Mouse (Mus musculus): ENCODE results near the gene Clcn1. TPM values are rescaled to one million over a fixed set of nuclear protein-coding genes. Genes with fewer than 3 reads are reported as not detected.

Clcn1 gene
- polyA plus RNA-seq, 1 experiment, result 0.79 TPM

- peaks cover 20% of the 10 kb centered on the region for H3K4me1 ChIP-seq (ENCODE audit: control insufficient read depth, insufficient read depth, insufficient read length, low read length)
- peak overlapping the region; percentile 84 for H3K4me3 ChIP-seq (ENCODE audit: insufficient read depth, low read depth, low read length)
- peak overlapping the region; percentile 92 for H3K27ac ChIP-seq (replicated peaks; ENCODE audit: low read depth, low read length)
Measured at GRCm38 (mm10) chr6:42351776-42352485, 65.4 kb downstream of the Clcn1 start.

GRCm38 (mm10) chr6:42352486-42352846 is 66.0 kb downstream of the Clcn1 start:
- Histone ChIP-seq H3K4me1 (ENCODE audit: control insufficient read depth, insufficient read depth, insufficient read length, low read length) (peaks cover 20% of the 10 kb centered on the region), H3K27ac (replicated peaks; ENCODE audit: low read depth, low read length) (peak overlapping the region; percentile 92; the same call in 1 of the 2 replicates), H3K4me3 (ENCODE audit: insufficient read depth, low read depth, low read length) (peak overlapping the region; percentile 84; the same call in 1 of the 2 replicates)

- peak overlapping the region; percentile 31 for H3K27ac ChIP-seq (replicated peaks; ENCODE audit: low read depth, low read length)
- H3K4me1 ChIP-seq (ENCODE audit: control insufficient read depth, insufficient read depth, insufficient read length, low read length), result peaks cover 20% of the 10 kb centered on the region
- H3K4me3 ChIP-seq (ENCODE audit: insufficient read depth, low read depth, low read length), result no peak overlapping the region
Measured at GRCm38 (mm10) chr6:42353180-42353579, 66.7 kb downstream of the Clcn1 start.

GRCm38 (mm10) chr6:42354076-42355019 is 67.9 kb downstream of the Clcn1 start:
- Histone ChIP-seq H3K4me3 (ENCODE audit: insufficient read depth, low read depth, low read length) (peak overlapping the region; percentile 20; the same call in 1 of the 2 replicates), H3K27ac (replicated peaks; ENCODE audit: low read depth, low read length) (peak overlapping the region; percentile 24; the same call in 1 of the 2 replicates), H3K4me1 (ENCODE audit: control insufficient read depth, insufficient read depth, insufficient read length, low read length) (peaks cover 27% of the 10 kb centered on the region)

- Histone ChIP-seq H3K27ac (replicated peaks; ENCODE audit: low read depth, low read length) (no peak overlapping the region), H3K4me3 (ENCODE audit: insufficient read depth, low read depth, low read length) (no peak overlapping the region), H3K4me1 (ENCODE audit: control insufficient read depth, insufficient read depth, insufficient read length, low read length) (peaks cover 32% of the 10 kb centered on the region)
Measured at GRCm38 (mm10) chr6:42355366-42355765, 68.9 kb downstream of the Clcn1 start.

GRCm38 (mm10) chr6:42355794-42356600 is 69.5 kb downstream of the Clcn1 start:
- peaks cover 32% of the 10 kb centered on the region for H3K4me1 ChIP-seq (ENCODE audit: control insufficient read depth, insufficient read depth, insufficient read length, low read length)
- H3K27ac ChIP-seq (replicated peaks; ENCODE audit: low read depth, low read length), result no peak overlapping the region
- H3K4me3 ChIP-seq (ENCODE audit: insufficient read depth, low read depth, low read length), result no peak overlapping the region

GRCm38 (mm10) chr6:42356913-42357312 is 70.4 kb downstream of the Clcn1 start:
- no peak overlapping the region for H3K27ac ChIP-seq (replicated peaks; ENCODE audit: low read depth, low read length)
- peaks cover 23% of the 10 kb centered on the region for H3K4me1 ChIP-seq (ENCODE audit: control insufficient read depth, insufficient read depth, insufficient read length, low read length)
- H3K4me3 ChIP-seq (ENCODE audit: insufficient read depth, low read depth, low read length), result no peak overlapping the region

- peaks cover 19% of the 10 kb centered on the region for H3K4me1 ChIP-seq (ENCODE audit: control insufficient read depth, insufficient read depth, insufficient read length, low read length)
- no peak overlapping the region for H3K4me3 ChIP-seq (ENCODE audit: insufficient read depth, low read depth, low read length)
- H3K27ac ChIP-seq (replicated peaks; ENCODE audit: low read depth, low read length), result no peak overlapping the region
Measured at GRCm38 (mm10) chr6:42357901-42358300, 71.4 kb downstream of the Clcn1 start.

- Histone ChIP-seq H3K4me3 (ENCODE audit: insufficient read depth, low read depth, low read length) (no peak overlapping the region), H3K4me1 (ENCODE audit: control insufficient read depth, insufficient read depth, insufficient read length, low read length) (peaks cover 19% of the 10 kb centered on the region), H3K27ac (replicated peaks; ENCODE audit: low read depth, low read length) (peak overlapping the region; percentile 18)
Measured at GRCm38 (mm10) chr6:42358901-42359300, 72.4 kb downstream of the Clcn1 start.

GRCm38 (mm10) chr6:42359364-42360147 is 73.1 kb downstream of the Clcn1 start:
- peaks cover 16% of the 10 kb centered on the region for H3K4me1 ChIP-seq (ENCODE audit: control insufficient read depth, insufficient read depth, insufficient read length, low read length)
- H3K27ac ChIP-seq (replicated peaks; ENCODE audit: low read depth, low read length), result peak overlapping the region; percentile 76

GRCm38 (mm10) chr6:42360231-42360840 is 73.9 kb downstream of the Clcn1 start:
- 0 out of 2 replicates have a peak overlapping the region, but pooled peaks have one; percentile 0 for H3K27ac ChIP-seq (replicated peaks; ENCODE audit: low read depth, low read length)
- H3K4me1 ChIP-seq (ENCODE audit: control insufficient read depth, insufficient read depth, insufficient read length, low read length), result peaks cover 16% of the 10 kb centered on the region
- no peak overlapping the region for H3K4me3 ChIP-seq (ENCODE audit: insufficient read depth, low read depth, low read length)

More at GRCm38 (mm10) chr6:42359364-42360147, 73.1 kb downstream of the Clcn1 start:
- no peak overlapping the region for H3K4me3 ChIP-seq (ENCODE audit: insufficient read depth, low read depth, low read length)

GRCm38 (mm10) chr6:42361041-42361895 is 74.8 kb downstream of the Clcn1 start:
- H3K27ac ChIP-seq (replicated peaks; ENCODE audit: low read depth, low read length), result no peak overlapping the region
- H3K4me3 ChIP-seq (ENCODE audit: insufficient read depth, low read depth, low read length), result no peak overlapping the region
- peaks cover 13% of the 10 kb centered on the region for H3K4me1 ChIP-seq (ENCODE audit: control insufficient read depth, insufficient read depth, insufficient read length, low read length)

GRCm38 (mm10) chr6:42362074-42362473 is 75.6 kb downstream of the Clcn1 start:
- H3K4me1 ChIP-seq (ENCODE audit: control insufficient read depth, insufficient read depth, insufficient read length, low read length), result peaks cover 11% of the 10 kb centered on the region
- no peak overlapping the region for H3K4me3 ChIP-seq (ENCODE audit: insufficient read depth, low read depth, low read length)
- no peak overlapping the region for H3K27ac ChIP-seq (replicated peaks; ENCODE audit: low read depth, low read length)

All from brown adipose tissue, adult 24 weeks (tissue).